Mouse (Mus musculus): ENCODE measurements at regions not wholly inside any gene's neighbourhood (a gene's known extent, or its start where the extent isn't known, plus 50 kb on each side); places are given as distances from the start of the nearest gene placed in this dataset.
A peak's percentile ranks its signal among the peaks of the same experiment; 100 is the strongest.

- DNase-seq: no peak
Measured at GRCm38 (mm10) chr15:42768396-42768795, 2634.2 kb downstream of the 9330182O14Rik start.

GRCm38 (mm10) chr15:42779903-42780302 is 2645.7 kb downstream of the 9330182O14Rik start:
- no peak for DNase-seq

- DNase-seq: no peak
Measured at GRCm38 (mm10) chr15:42801217-42801616, 2667.1 kb downstream of the 9330182O14Rik start.

- no peak for DNase-seq
Measured at GRCm38 (mm10) chr15:42810871-42811490, 2676.8 kb downstream of the 9330182O14Rik start.

- DNase-seq: no peak
Measured at GRCm38 (mm10) chr15:42815026-42815724, 2681.0 kb downstream of the 9330182O14Rik start.

- DNase-seq: no peak
Measured at GRCm38 (mm10) chr15:42838839-42839238, 2704.7 kb downstream of the 9330182O14Rik start.

GRCm38 (mm10) chr15:42850003-42850402 is 2715.8 kb downstream of the 9330182O14Rik start:
- DNase-seq: no peak

GRCm38 (mm10) chr15:42872491-42872890 is 2738.3 kb downstream of the 9330182O14Rik start:
- no peak for DNase-seq

GRCm38 (mm10) chr15:42894611-42895010 is 2760.4 kb downstream of the 9330182O14Rik start:
- DNase-seq: no peak

GRCm38 (mm10) chr15:42900056-42900455 is 2765.9 kb downstream of the 9330182O14Rik start:
- no peak for DNase-seq

GRCm38 (mm10) chr15:42901782-42902181 is 2767.6 kb downstream of the 9330182O14Rik start:
- DNase-seq: no peak

- DNase-seq: no peak
Measured at GRCm38 (mm10) chr15:42911357-42911756, 2777.2 kb downstream of the 9330182O14Rik start.

GRCm38 (mm10) chr15:42912880-42913279 is 2778.7 kb downstream of the 9330182O14Rik start:
- no peak for DNase-seq

- no peak for DNase-seq
Measured at GRCm38 (mm10) chr15:42913285-42913684, 2779.1 kb downstream of the 9330182O14Rik start.

- DNase-seq: peak; percentile 63
Measured at GRCm38 (mm10) chr15:42914099-42914498, 2779.9 kb downstream of the 9330182O14Rik start.

- no peak for DNase-seq
Measured at GRCm38 (mm10) chr15:42915195-42915594, 2781.0 kb downstream of the 9330182O14Rik start.

- DNase-seq: no peak
Measured at GRCm38 (mm10) chr15:42921618-42922017, 2787.5 kb downstream of the 9330182O14Rik start.

GRCm38 (mm10) chr15:42928331-42928730 is 2794.2 kb downstream of the 9330182O14Rik start:
- DNase-seq: no peak

GRCm38 (mm10) chr15:42944610-42945009 is 2810.4 kb downstream of the 9330182O14Rik start:
- DNase-seq: no peak

GRCm38 (mm10) chr15:42955167-42955566 is 2821.0 kb downstream of the 9330182O14Rik start:
- DNase-seq: no peak

- DNase-seq: peak; percentile 78
Measured at GRCm38 (mm10) chr15:42962747-42963338, 2828.7 kb downstream of the 9330182O14Rik start.

GRCm38 (mm10) chr15:42965314-42965713 is 2831.1 kb downstream of the 9330182O14Rik start:
- no peak for DNase-seq
